Mouse (Mus musculus): Measurements from ENCODE around the gene Slc27a3.

GRCm38 (mm10) chr3:90383690-90384089 lies 6.0 kb downstream of the Slc27a3 start:
- TF ChIP-seq POLR2A (IDR thresholded peaks at IDR 0.05; ENCODE audit: borderline replicate concordance, control insufficient read depth, low read depth, low read length) (no peak), CTCF (IDR thresholded peaks at IDR 0.05; ENCODE audit: control insufficient read depth, insufficient read depth, low read length) (no peak)

Measured in bone marrow, adult 2 months (tissue).